Mouse (Mus musculus) layer of hippocampus, adult 9-10 months (tissue): Measurements from ENCODE around the gene Slc17a8.
"Not testable (repeated sequence)": the region's sequence is repeated elsewhere in the genome, so short reads cannot be mapped to it uniquely, and the experiment has no call there.

Source experiments
- DNase-seq: peaks from one replicate; pipeline ENCODE4 v3.0.0; 2022; ENCODE audit warnings: low spot score

Gene Slc17a8

GRCm38 (mm10) chr10:89589877-89590276 lies 31.2 kb downstream of the Slc17a8 start:
- DNase-seq, result no peak

DNA sequence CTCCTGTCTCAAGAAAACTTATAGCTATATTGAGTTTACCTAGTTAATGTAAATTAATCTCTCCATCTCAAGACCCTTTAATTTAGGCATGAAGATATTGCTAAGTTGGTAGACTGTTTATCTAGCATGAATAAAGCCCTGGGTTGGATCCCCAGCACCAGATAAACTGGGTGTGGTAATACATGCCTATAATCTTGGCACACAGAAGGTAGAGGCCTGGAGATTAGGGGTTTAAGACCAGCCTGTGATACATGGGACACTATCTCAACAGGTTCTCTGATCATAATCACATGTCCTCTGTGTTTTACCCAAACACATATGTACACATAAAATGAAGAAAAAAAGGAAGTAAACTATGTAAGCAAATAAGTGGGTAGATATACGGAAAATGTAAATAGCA lies 32.3 kb downstream of the Slc17a8 start:
- DNase-seq, result no peak

DNA sequence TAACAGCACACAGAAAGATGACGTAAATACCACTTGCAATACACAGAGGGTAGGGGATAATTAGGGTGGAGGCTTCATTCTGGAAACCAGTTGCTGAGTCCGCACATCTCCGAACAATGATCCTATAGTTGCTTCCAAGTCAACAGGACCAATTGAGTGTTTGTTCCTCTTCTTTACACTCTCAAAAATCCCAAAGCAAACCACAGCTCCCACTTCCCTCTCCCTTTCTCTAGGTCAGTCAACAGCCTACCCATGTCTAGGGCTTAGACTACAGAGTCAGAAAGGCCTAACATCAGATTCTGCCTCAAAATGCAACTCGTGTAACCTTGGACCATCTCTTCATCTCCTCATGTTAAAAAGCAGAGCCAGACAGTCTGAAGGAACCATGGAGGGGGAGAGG lies 36.3 kb downstream of the Slc17a8 start:
- DNase-seq, result no peak

- no peak for DNase-seq
Measured at GRCm38 (mm10) chr10:89578801-89579200, 42.3 kb downstream of the Slc17a8 start.

- DNase-seq, result no peak
Measured at GRCm38 (mm10) chr10:89577666-89578065, 43.4 kb downstream of the Slc17a8 start.

GRCm38 (mm10) chr10:89573421-89573820 lies 47.6 kb downstream of the Slc17a8 start:
- DNase-seq, result no peak

- no peak for DNase-seq
Measured at GRCm38 (mm10) chr10:89572946-89573345, 48.1 kb downstream of the Slc17a8 start.

- DNase-seq, result no peak
Measured at GRCm38 (mm10) chr10:89567391-89567790, 53.7 kb downstream of the Slc17a8 start.

- DNase-seq, result no peak
Measured at GRCm38 (mm10) chr10:89565301-89566022, 55.6 kb downstream of the Slc17a8 start.

GRCm38 (mm10) chr10:89562113-89562512 lies 58.9 kb downstream of the Slc17a8 start:
- no peak for DNase-seq

GRCm38 (mm10) chr10:89559351-89559750 lies 61.7 kb downstream of the Slc17a8 start:
- no peak for DNase-seq

- not testable (repeated sequence) for DNase-seq
Measured at GRCm38 (mm10) chr10:89554885-89555284, 66.2 kb downstream of the Slc17a8 start.

GRCm38 (mm10) chr10:89553855-89554254 lies 67.2 kb downstream of the Slc17a8 start:
- not testable (repeated sequence) for DNase-seq

- DNase-seq, result no peak
Measured at GRCm38 (mm10) chr10:89553015-89553414, 68.0 kb downstream of the Slc17a8 start.

GRCm38 (mm10) chr10:89551657-89552056 lies 69.4 kb downstream of the Slc17a8 start:
- no peak for DNase-seq

GRCm38 (mm10) chr10:89548028-89548427 lies 73.0 kb downstream of the Slc17a8 start:
- no peak for DNase-seq

- DNase-seq, result no peak
Measured at GRCm38 (mm10) chr10:89546989-89547388, 74.1 kb downstream of the Slc17a8 start.

- DNase-seq, result no peak
Measured at GRCm38 (mm10) chr10:89543867-89544266, 77.2 kb downstream of the Slc17a8 start.

DNA sequence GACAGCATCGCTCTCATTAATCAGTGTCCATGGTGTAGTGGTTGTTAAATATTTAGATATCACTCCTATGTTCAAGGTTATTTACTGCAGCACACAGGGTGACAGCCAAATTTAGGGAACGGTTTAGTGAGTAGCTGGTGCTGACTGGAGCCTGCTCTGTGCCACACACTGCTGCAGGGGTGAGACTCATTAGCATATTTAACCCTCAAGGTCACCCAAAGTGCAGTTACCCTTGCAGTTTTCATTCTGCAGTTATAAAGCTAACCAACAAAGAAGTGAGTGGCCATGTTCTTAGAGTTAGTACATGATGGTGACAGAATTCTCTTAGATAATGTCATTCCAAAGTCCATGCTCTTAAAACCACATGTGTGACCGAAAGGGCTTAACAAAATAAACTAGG lies 78.7 kb downstream of the Slc17a8 start:
- no peak for DNase-seq

DNA sequence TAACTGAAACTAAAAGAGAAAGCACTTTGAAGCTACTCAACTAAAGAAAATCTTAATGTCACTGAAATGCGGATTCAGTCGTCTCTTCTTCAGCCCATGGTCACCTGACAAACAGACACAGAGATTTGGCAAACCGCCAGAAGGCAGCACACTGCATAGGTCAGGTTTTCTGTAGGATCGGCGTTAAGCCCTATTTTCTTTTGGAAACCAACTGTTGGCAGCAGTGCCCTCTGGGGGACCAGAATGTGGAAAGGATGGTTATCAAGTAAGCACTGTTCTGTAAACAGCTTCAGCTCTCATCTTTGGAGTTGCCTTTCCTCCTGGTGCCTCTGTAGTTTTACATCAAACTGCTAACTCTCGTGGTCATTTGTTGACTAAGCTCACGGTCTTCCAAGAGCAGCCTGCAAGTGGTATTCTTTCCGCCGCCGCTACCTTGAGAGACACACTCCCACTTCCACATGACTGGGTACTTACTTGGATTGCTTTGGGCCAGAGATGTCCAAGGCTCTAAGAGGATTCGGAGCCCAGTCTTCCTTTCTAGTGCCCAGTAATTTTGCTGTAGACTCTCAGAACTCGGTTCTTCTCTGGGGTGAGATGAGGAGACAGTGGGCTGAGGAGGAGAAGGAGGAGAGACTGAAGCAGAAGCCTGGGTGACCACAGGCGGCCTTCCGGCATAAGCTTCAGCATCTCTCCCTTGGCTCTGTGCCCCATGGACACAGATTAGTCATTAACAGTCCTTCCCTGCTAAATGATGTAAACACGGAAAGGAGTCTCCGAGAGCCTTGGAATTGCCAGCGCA lies 87.9 kb downstream of the Slc17a8 start, which contains the start of gene Nr1h4:
Nr1h4 (minus strand) TSS at position 657 of the 799 bp plus-strand sequence.
- DNase-seq, result no peak

- DNase-seq, result no peak
Measured at GRCm38 (mm10) chr10:89532451-89532850, 88.6 kb downstream of the Slc17a8 start.

- no peak for DNase-seq
Measured at GRCm38 (mm10) chr10:89531976-89532375, 89.1 kb downstream of the Slc17a8 start.

GRCm38 (mm10) chr10:89531194-89531634 lies 89.8 kb downstream of the Slc17a8 start:
- no peak for DNase-seq
